Mouse (Mus musculus) MEL (cell line): ENCODE data around the gene Vdac1. TPM values are rescaled to one million over a fixed set of nuclear protein-coding genes. Genes with fewer than 3 reads are reported as not detected.

ENCODE experiments used
- DNase-seq: peaks from one replicate; pipeline ENCODE4 v3.0.0; 2011; ENCODE audit warnings: low read depth, low spot score
- H3K27ac ChIP-seq: 2 replicates; pipeline ENCODE4 v1.5.1; 2012; ENCODE audit warnings: low read depth, mild to moderate bottlenecking, control low read depth, low read length, moderate library complexity; ENCODE audit not compliant: control insufficient read depth
- H3K27me3 ChIP-seq, 2 experiments: fragments of 150-350 bp in 1 of 2; sonication (generic) in 1 of 2; 2 replicates each; pipeline ENCODE4 v1.6.1; 2012; ENCODE audit warnings: low read length in 2 of 2, mild to moderate bottlenecking in 2 of 2, improper control_type of control experiment in 1 of 2, moderate library complexity in 1 of 2; ENCODE audit not compliant: insufficient read depth in 2 of 2, control insufficient read depth in 1 of 2
- H3K36me3 ChIP-seq, 2 experiments: 2 replicates each; pipeline ENCODE4 v1.6.1; 2012 to 2014; ENCODE audit warnings: low read length in 2 of 2, improper control_type of control experiment in 1 of 2, inconsistent platforms in 1 of 2, mild to moderate bottlenecking in 1 of 2; ENCODE audit not compliant: insufficient read depth in 2 of 2, control insufficient read depth in 1 of 2
- H3K4me1 ChIP-seq, 2 experiments: fragments of 150-350 bp in 1 of 2; sonication (generic) in 1 of 2; 2 replicates each; pipeline ENCODE4 v1.6.1; 2012; ENCODE audit warnings: low read length in 2 of 2, improper control_type of control experiment in 1 of 2, mild to moderate bottlenecking in 1 of 2; ENCODE audit not compliant: insufficient read depth in 2 of 2, control insufficient read depth in 1 of 2
- H3K4me3 ChIP-seq, 2 experiments: fragments of 150-350 bp in 1 of 2; sonication (generic) in 1 of 2; 2 replicates each; pipeline ENCODE4 v1.5.1; 2012; ENCODE audit warnings: low read depth in 2 of 2, low read length in 2 of 2, mild to moderate bottlenecking in 2 of 2, moderate library complexity in 2 of 2, control low read depth in 1 of 2, improper control_type of control experiment in 1 of 2; ENCODE audit not compliant: control insufficient read depth in 1 of 2, insufficient read depth in 1 of 2
- H3K79me2 ChIP-seq: 2 replicates; pipeline ENCODE4 v1.6.1; 2012; ENCODE audit warnings: mild to moderate bottlenecking, low read length, moderate library complexity; ENCODE audit not compliant: control insufficient read depth, poor library complexity, insufficient read depth
- H3K9ac ChIP-seq: 2 replicates; pipeline ENCODE4 v1.6.1; 2012; ENCODE audit warnings: low read depth, mild to moderate bottlenecking, control low read depth, low read length, moderate library complexity; ENCODE audit not compliant: control insufficient read depth, poor library complexity, severe bottlenecking
- H3K9me3 ChIP-seq: fragments of 150-350 bp; sonication (generic); replicated peaks from 2 replicates; pipeline ENCODE4 v1.6.1; 2012; ENCODE audit warnings: mild to moderate bottlenecking, low read length, improper control_type of control experiment, moderate library complexity; ENCODE audit not compliant: insufficient read depth
- ELF1 ChIP-seq: IDR thresholded peaks from 2 replicates; pipeline ENCODE4 v1.6.1; 2014; ENCODE audit warnings: low read depth, mild to moderate bottlenecking, inconsistent platforms, low read length, improper control_type of control experiment, moderate library complexity
- EP300 ChIP-seq, 2 experiments: IDR thresholded peaks; 2 replicates each; pipeline ENCODE4 v1.6.1; 2011; ENCODE audit warnings: improper control_type of control experiment in 2 of 2, low read length in 2 of 2, low read depth in 1 of 2, mild to moderate bottlenecking in 1 of 2
- HCFC1 ChIP-seq: IDR thresholded peaks from 2 replicates; pipeline ENCODE4 v1.6.1; 2012; ENCODE audit warnings: low read depth, mild to moderate bottlenecking, inconsistent platforms, low read length, improper control_type of control experiment, moderate library complexity
- MAX ChIP-seq: IDR thresholded peaks from 2 replicates; pipeline ENCODE4 v1.6.1; 2011; ENCODE audit warnings: low read length, improper control_type of control experiment
- MEF2A ChIP-seq: IDR thresholded peaks from 2 replicates; pipeline ENCODE4 v1.6.1; 2014; ENCODE audit warnings: low read depth, mild to moderate bottlenecking, inconsistent platforms, low read length, improper control_type of control experiment; ENCODE audit not compliant: poor library complexity, insufficient replicate concordance, severe bottlenecking; ENCODE audit errors: extremely low read depth
- MXI1 ChIP-seq: IDR thresholded peaks from 2 replicates; pipeline ENCODE4 v1.6.1; 2011; ENCODE audit warnings: mild to moderate bottlenecking, low read depth, low read length, improper control_type of control experiment
- POLR2AphosphoS5 ChIP-seq: IDR thresholded peaks from 2 replicates; pipeline ENCODE4 v1.6.1; 2012; ENCODE audit warnings: low read depth, borderline replicate concordance, mild to moderate bottlenecking, inconsistent platforms, low read length, moderate library complexity, mixed read lengths
- SMC3 ChIP-seq: IDR thresholded peaks from 2 replicates; pipeline ENCODE4 v1.6.1; 2011; ENCODE audit warnings: low read depth, low read length, improper control_type of control experiment
- TAL1 ChIP-seq: IDR thresholded peaks from 2 replicates; pipeline ENCODE4 v1.6.1; 2012; ENCODE audit warnings: mild to moderate bottlenecking, inconsistent platforms, low read length, moderate library complexity, mixed read lengths
- ZC3H11A ChIP-seq: IDR thresholded peaks from 2 replicates; pipeline ENCODE4 v1.6.1; 2012; ENCODE audit warnings: low read depth, mild to moderate bottlenecking, inconsistent platforms, low read length, improper control_type of control experiment
- ZNF384 ChIP-seq: IDR thresholded peaks from 2 replicates; pipeline ENCODE4 v1.6.1; 2012; ENCODE audit warnings: low read depth, mild to moderate bottlenecking, inconsistent platforms, low read length, improper control_type of control experiment
- polyA plus RNA-seq, 2 experiments: library from polyadenylated mRNA; stranded (reverse) in 1 of 2; unstranded in 1 of 2; fragments of >175 nt in 1 of 2; fragments of >200 nt in 1 of 2; gene quantifications; 2 replicates each; pipeline versions ENCODE4 v1.2.1 to v1.2.4; 2012; ENCODE audit warnings: low replicate concordance in 2 of 2, low read depth in 1 of 2; ENCODE audit not compliant: insufficient read length in 2 of 2, insufficient read depth in 1 of 2, missing spikeins in 1 of 2
- total RNA-seq: library from RNA; depleted of rRNA; stranded (reverse); fragments of 300-350 nt; gene quantifications from 2 replicates; pipeline ENCODE4 v1.2.3, GENCODE M21; 2012

Vdac1 gene
- total and polyA plus RNA-seq, 3 experiments = 257 to 389 (median 381) TPM

DNA sequence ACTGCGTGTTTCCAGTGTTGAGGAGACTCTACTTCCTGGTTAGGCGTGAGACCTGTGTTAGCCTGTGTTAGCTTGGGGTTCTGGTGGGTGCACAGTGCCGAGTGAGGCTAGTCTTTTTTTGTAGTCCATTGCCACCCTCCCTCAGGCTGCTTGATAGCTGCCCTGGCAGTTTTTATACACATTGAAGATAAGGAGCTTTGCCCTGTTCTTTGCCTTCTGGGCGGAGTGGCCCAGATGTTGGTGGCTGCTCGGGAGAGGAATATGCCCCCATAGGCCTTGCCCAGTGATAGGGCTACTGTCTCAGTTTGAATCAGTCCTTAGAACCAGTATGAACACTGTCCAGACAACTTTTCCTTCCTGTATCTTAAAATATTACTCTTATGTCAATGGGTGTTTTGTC is 5.7 kb downstream of the Vdac1 start:
- H3K4me3 ChIP-seq = no peak overlapping the region
- no peak overlapping the region for H3K27ac ChIP-seq
- H3K9ac ChIP-seq = no peak overlapping the region
- DNase-seq = no peak
- peaks cover 15 to 64% of the 10 kb centered on the region in 2 experiments for H3K36me3 ChIP-seq
- peaks cover 23 to 58% of the 10 kb centered on the region in 2 experiments for H3K4me1 ChIP-seq
- no peak for TF ChIP-seq MAX
- TF ChIP-seq TAL1 = no peak
- TF ChIP-seq HCFC1 = no peak
- TF ChIP-seq ZC3H11A = no peak
- no peak for TF ChIP-seq EP300 (IDR thresholded peaks at IDR 0.05; ENCODE audit: low read depth in 1 of 2, low read length in 2 of 2)
- H3K79me2 ChIP-seq = peaks cover 95% of the 10 kb centered on the region
- no peaks in the 10 kb centered on the region for H3K27me3 ChIP-seq
- no peaks in the 10 kb centered on the region for H3K9me3 ChIP-seq

- Histone ChIP-seq H3K36me3 (peaks cover 16 to 51% of the 10 kb centered on the region in 2 experiments), H3K4me3 (no peak overlapping the region), H3K79me2 (peaks cover 93% of the 10 kb centered on the region), H3K9me3 (no peaks in the 10 kb centered on the region), H3K9ac (no peak overlapping the region), H3K27ac (no peak overlapping the region), H3K4me1 (peaks cover 12 to 48% of the 10 kb centered on the region in 2 experiments), H3K27me3 (no peaks in the 10 kb centered on the region)
- TF ChIP-seq SMC3 (no peak), MXI1 (no peak), ELF1 (0 out of 2 replicates have a peak, but pooled peaks have one; percentile 28), ZNF384 (peak; percentile 30; the same call in 1 of the 2 replicates), POLR2AphosphoS5 (no peak), MEF2A (no peak)
- DNase-seq = no peak
Measured at GRCm38 (mm10) chr11:52368176-52368985, 7.7 kb downstream of the Vdac1 start.
